Mouse (Mus musculus): ENCODE data around the gene Camk2d. TPM values are rescaled to one million over a fixed set of nuclear protein-coding genes. Genes with fewer than 3 reads are reported as not detected.

Gene Camk2d
- total and polyA plus RNA-seq, 3 experiments: 66.1 to 80.4 (median 77.3) TPM

DNA sequence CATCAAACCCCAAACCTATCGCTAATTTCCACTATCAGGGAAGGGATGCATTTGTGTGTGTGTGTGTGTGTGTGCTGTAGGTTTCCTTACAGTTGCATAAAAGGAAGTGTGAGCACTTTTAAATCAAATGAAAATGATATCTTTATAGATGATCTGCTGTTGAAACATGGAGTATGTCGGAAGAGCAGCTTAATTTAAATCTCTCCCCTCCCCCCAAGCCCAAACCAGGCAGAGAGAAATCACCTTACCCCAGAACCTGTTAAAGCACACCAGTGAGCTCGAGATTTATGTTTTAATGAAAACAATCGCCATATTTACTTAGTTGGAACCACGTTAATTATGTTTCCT lies 2.2 kb downstream of the Camk2d start:
- Histone ChIP-seq H3K27ac (ENCODE audit: insufficient read depth, low read depth) (peak overlapping the region; percentile 88), H3K4me1 (ENCODE audit: control insufficient read depth in 1 of 2, insufficient read depth in 2 of 2) (peaks cover 0 to 20% of the 10 kb centered on the region in 2 experiments; a peak in 2 of 4 replicates), H3K79me2 (replicated peaks; ENCODE audit: control insufficient read depth, extremely low read depth, insufficient read depth, poor library complexity, severe bottlenecking) (peaks cover 51% of the 10 kb centered on the region), H3K9me3 (replicated peaks; ENCODE audit: low read length) (peaks cover 6% of the 10 kb centered on the region), H3K36me3 (replicated peaks in 1 of 2; ENCODE audit: control insufficient read depth in 1 of 2, insufficient read depth in 1 of 2, low read length in 1 of 2) (peaks cover 22 to 36% of the 10 kb centered on the region in 2 experiments), H3K27me3 (replicated peaks) (no peaks in the 10 kb centered on the region), H3K9ac (ENCODE audit: insufficient read depth, low read depth) (peak overlapping the region; percentile 86), H3K4me3 (replicated peaks in 1 of 3; ENCODE audit: low read depth in 2 of 3, low read length in 2 of 3, poor library complexity in 1 of 3) (peak overlapping the region; percentile 81 to 97 (median 94)), H3K4me2 (ENCODE audit: insufficient read depth, low read depth, poor library complexity, severe bottlenecking) (peak overlapping the region; percentile 92; the same call in 1 of the 2 replicates)
- TF ChIP-seq MYC (IDR thresholded peaks at IDR 0.05; ENCODE audit: low read depth, low read length): 0 out of 2 replicates have a peak, but pooled peaks have one; percentile 31
- TF ChIP-seq MEF2A (IDR thresholded peaks at IDR 0.05; ENCODE audit: borderline replicate concordance, low read depth, low read length): 0 out of 2 replicates have a peak, but pooled peaks have one; percentile 5
- peak; percentile 85 for TF ChIP-seq SIN3A (IDR thresholded peaks at IDR 0.05; ENCODE audit: low read length)
- TF ChIP-seq POLR2AphosphoS2 (IDR thresholded peaks at IDR 0.05; ENCODE audit: low read depth, low read length): no peak
- 0 out of 2 replicates have a peak, but pooled peaks have one; percentile 2 for TF ChIP-seq ETS1 (conservative IDR thresholded peaks at IDR 0.05; ENCODE audit: low read depth, low read length)
- no peak for TF ChIP-seq ZNF384 (IDR thresholded peaks at IDR 0.05; ENCODE audit: low read depth, low read length)
- 0 out of 2 replicates have a peak, but pooled peaks have one; percentile 4 for TF ChIP-seq CHD1 (IDR thresholded peaks at IDR 0.05; ENCODE audit: low read depth, low read length)
- TF ChIP-seq CHD2 (IDR thresholded peaks at IDR 0.05; ENCODE audit: low read length): peak; percentile 75; the same call in 1 of the 2 replicates
- no peak for TF ChIP-seq PAX5 (IDR thresholded peaks at IDR 0.05; ENCODE audit: low read length)
- DNase-seq (ENCODE audit: extremely low read depth): no peak
- dilution Hi-C loops (cut with MboI; ENCODE audit: extremely low pct_ligation_motif_present, extremely low pct_unique_long_range_greater_than_20kb, low sequenced_read_pairs) (no loop called here), in situ Hi-C loops (cut with MboI; ENCODE audit: low pct_ligation_motif_present, low pct_unique_long_range_greater_than_20kb, low sequenced_read_pairs) (loop anchor here (5.0 to 10.0 kb wide), 2 partner anchors 64 to 176 kb away; no protein-coding TSS in a partner anchor)

DNA sequence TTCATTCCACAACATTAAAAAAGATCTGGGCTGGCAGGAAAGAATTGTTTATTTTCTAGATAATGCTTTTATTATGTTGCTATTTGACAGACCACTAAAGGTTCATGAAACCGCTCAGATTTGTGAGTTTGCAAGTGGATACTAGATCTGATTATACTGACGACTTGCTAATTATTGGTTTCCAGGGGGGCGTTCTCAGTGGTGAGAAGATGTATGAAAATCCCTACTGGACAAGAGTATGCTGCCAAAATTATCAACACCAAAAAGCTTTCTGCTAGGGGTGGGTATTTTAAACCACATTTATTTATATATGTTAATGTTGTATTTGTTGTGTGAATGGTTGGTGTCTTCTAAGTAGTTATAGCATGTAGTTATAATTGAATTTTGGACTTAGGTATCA lies 2.8 kb downstream of the Camk2d start:
- Histone ChIP-seq H3K27ac (ENCODE audit: insufficient read depth, low read depth) (no peak overlapping the region), H3K4me2 (ENCODE audit: insufficient read depth, low read depth, poor library complexity, severe bottlenecking) (peak overlapping the region; percentile 92), H3K4me3 (replicated peaks in 1 of 3; ENCODE audit: low read depth in 2 of 3, low read length in 2 of 3, poor library complexity in 1 of 3) (peak overlapping the region; percentile 81 to 97 (median 94)), H3K36me3 (replicated peaks in 1 of 2; ENCODE audit: control insufficient read depth in 1 of 2, insufficient read depth in 1 of 2, low read length in 1 of 2) (peaks cover 22 to 41% of the 10 kb centered on the region in 2 experiments), H3K79me2 (replicated peaks; ENCODE audit: control insufficient read depth, extremely low read depth, insufficient read depth, poor library complexity, severe bottlenecking) (peaks cover 53% of the 10 kb centered on the region), H3K9ac (ENCODE audit: insufficient read depth, low read depth) (peak overlapping the region; percentile 86), H3K27me3 (replicated peaks) (no peaks in the 10 kb centered on the region), H3K9me3 (replicated peaks; ENCODE audit: low read length) (peaks cover 6% of the 10 kb centered on the region), H3K4me1 (ENCODE audit: control insufficient read depth in 1 of 2, insufficient read depth in 2 of 2) (peaks cover 0 to 20% of the 10 kb centered on the region in 2 experiments; a peak in 2 of 4 replicates)
- no peak for DNase-seq (ENCODE audit: extremely low read depth)
- TF ChIP-seq KAT2A (IDR thresholded peaks at IDR 0.05; ENCODE audit: insufficient replicate concordance, low read length) (no peak), ELF1 (IDR thresholded peaks at IDR 0.05; ENCODE audit: low read depth, low read length) (no peak), SMC3 (IDR thresholded peaks at IDR 0.05; ENCODE audit: low read depth, low read length) (no peak), RCOR1 (conservative IDR thresholded peaks at IDR 0.05; ENCODE audit: low read depth, low read length) (no peak), RAD21 (IDR thresholded peaks at IDR 0.05; ENCODE audit: low read depth, low read length) (no peak), E2F4 (IDR thresholded peaks at IDR 0.05; ENCODE audit: insufficient replicate concordance, low read depth, low read length) (no peak), ZNF384 (IDR thresholded peaks at IDR 0.05; ENCODE audit: low read depth, low read length) (no peak), NELFE (IDR thresholded peaks at IDR 0.05; ENCODE audit: low read depth, low read length) (no peak), CHD2 (IDR thresholded peaks at IDR 0.05; ENCODE audit: low read length) (no peak), TCF12 (IDR thresholded peaks at IDR 0.05; ENCODE audit: low read depth, low read length) (no peak), MAFK (IDR thresholded peaks at IDR 0.05; ENCODE audit: insufficient replicate concordance, low read length) (no peak), USF2 (conservative IDR thresholded peaks at IDR 0.05; ENCODE audit: low read depth, low read length) (no peak), UBTF (IDR thresholded peaks at IDR 0.05; ENCODE audit: low read depth, low read length) (no peak), MAX (IDR thresholded peaks at IDR 0.05; ENCODE audit: low read length) (no peak)
- in situ Hi-C loops (cut with MboI; ENCODE audit: low pct_ligation_motif_present, low pct_unique_long_range_greater_than_20kb, low sequenced_read_pairs) (loop anchor here (5.0 to 10.0 kb wide), 2 partner anchors 63 to 176 kb away; no protein-coding TSS in a partner anchor), dilution Hi-C loops (cut with MboI; ENCODE audit: extremely low pct_ligation_motif_present, extremely low pct_unique_long_range_greater_than_20kb, low sequenced_read_pairs) (no loop called here)

All from CH12.LX (cell line).